Mouse (Mus musculus) kidney, embryonic 14.5 days (tissue): ENCODE results near the gene Flad1. TPM values are rescaled to one million over a fixed set of nuclear protein-coding genes. Genes with fewer than 3 reads are reported as not detected.

Experiments
- ATAC-seq: fragments of 200-750 bp; cut with Nextera tagmentation; 2 replicates; pipeline ENCODE4 v1.8.0; 2017; ENCODE audit warnings: moderate number of reproducible peaks, mild to moderate bottlenecking, moderate TSS enrichment, moderate library complexity; ENCODE audit not compliant: low FRiP score, low TSS enrichment
- H3K27ac ChIP-seq: fragments of 300-500 bp; sonication (generic); 2 replicates; pipeline ENCODE4 v1.5.1; 2014; ENCODE audit warnings: low read depth, mild to moderate bottlenecking, low read length, moderate library complexity, mixed read lengths
- H3K27me3 ChIP-seq: fragments of 300-500 bp; sonication (generic); 2 replicates; pipeline ENCODE4 v1.6.1; 2014; ENCODE audit warnings: mild to moderate bottlenecking, low read length; ENCODE audit not compliant: control insufficient read depth, insufficient read depth
- H3K36me3 ChIP-seq: fragments of 300-500 bp; sonication (generic); 2 replicates; pipeline ENCODE4 v1.6.1; 2014; ENCODE audit warnings: low read length, mixed read lengths; ENCODE audit not compliant: control insufficient read depth, insufficient read depth
- H3K4me1 ChIP-seq: fragments of 300-500 bp; sonication (generic); 2 replicates; pipeline ENCODE4 v1.6.1; 2014; ENCODE audit warnings: low read length, mixed read lengths; ENCODE audit not compliant: control insufficient read depth, insufficient read depth
- H3K4me2 ChIP-seq: fragments of 300-500 bp; sonication (generic); replicated peaks from 2 replicates; pipeline ENCODE4 v1.6.1; 2014; ENCODE audit warnings: low read depth, mild to moderate bottlenecking, low read length
- H3K4me3 ChIP-seq: fragments of 300-500 bp; sonication (generic); 2 replicates; pipeline ENCODE4 v1.5.1; 2014; ENCODE audit warnings: mild to moderate bottlenecking, low read length
- H3K9ac ChIP-seq: fragments of 300-500 bp; sonication (generic); 2 replicates; pipeline ENCODE4 v1.6.1; 2014; ENCODE audit warnings: low read depth, mild to moderate bottlenecking, low read length, moderate library complexity
- H3K9me3 ChIP-seq: fragments of 300-500 bp; sonication (generic); 2 replicates; pipeline ENCODE4 v1.6.1; 2016; ENCODE audit warnings: low read length; ENCODE audit not compliant: control insufficient read depth
- WGBS: fragments of 180-500 bp; shearing (Covaris S2); extraction: QIAGEN DNeasy Blood & Tissue Kit; methylation state at CpG from one replicate; pipeline ENCODE4 v1.1.7; 2014; 5-methylcytosine and 5-hydroxymethylcytosine counted together
- polyA plus RNA-seq: library from polyadenylated mRNA; unstranded; fragments of >200 nt; fragmentation: Nextera tagmentation; extraction: Ambion mirVana; gene quantifications from 2 replicates; pipeline ENCODE4 v1.2.1, GENCODE M21; 2014

The Flad1 gene
- polyA plus RNA-seq, 1 experiment from 2014 or later, result 24.9 TPM

- H3K27ac ChIP-seq, result peak within 1 kb of the TSS; percentile 74
- peaks cover 32% of the 10 kb centered on the region for H3K4me1 ChIP-seq
Measured at GRCm38 (mm10) chr3:89394006-89394893, 17.4 kb downstream of the Flad1 start, which contains the start of gene Zbtb7b. Zbtb7b (minus strand) TSS chr3:89394776.

GRCm38 (mm10) chr3:89393605-89394004, 18.1 kb downstream of the Flad1 start:
- Histone ChIP-seq H3K36me3 (no peaks in the 10 kb centered on the region), H3K9me3 (no peaks in the 10 kb centered on the region), H3K27me3 (no peaks in the 10 kb centered on the region), H3K4me1 (peaks cover 32% of the 10 kb centered on the region), H3K4me2 (peak overlapping the region; percentile 99), H3K27ac (peak overlapping the region; percentile 74), H3K4me3 (peak overlapping the region; percentile 51), H3K9ac (peak overlapping the region; percentile 57; the same call in 1 of the 2 replicates)
- ATAC-seq, result peak; percentile 94
- WGBS, result under 1% methylated on average over 15 of the region's 15 CpGs

More at GRCm38 (mm10) chr3:89394006-89394893, 17.4 kb downstream of the Flad1 start, which contains the start of gene Zbtb7b:
- no peaks in the 10 kb centered on the region for H3K36me3 ChIP-seq
- peak within 1 kb of the TSS; percentile 51 for H3K4me3 ChIP-seq
- H3K27me3 ChIP-seq, result no peaks in the 10 kb centered on the region
- peak; percentile 57 for ATAC-seq
- H3K4me2 ChIP-seq, result peak within 1 kb of the TSS; percentile 99
- H3K9me3 ChIP-seq, result no peaks in the 10 kb centered on the region
- H3K9ac ChIP-seq, result peak within 1 kb of the TSS; percentile 57; the same call in 1 of the 2 replicates
- WGBS, result under 1% methylated on average over 42 of the region's 42 CpGs

GRCm38 (mm10) chr3:89392871-89393311, 18.8 kb downstream of the Flad1 start:
- Histone ChIP-seq H3K4me1 (peaks cover 32% of the 10 kb centered on the region), H3K36me3 (no peaks in the 10 kb centered on the region), H3K9ac (peak overlapping the region; percentile 65), H3K9me3 (no peaks in the 10 kb centered on the region), H3K27me3 (no peaks in the 10 kb centered on the region), H3K4me2 (peak overlapping the region; percentile 99), H3K27ac (peak overlapping the region; percentile 67; the same call in 1 of the 2 replicates), H3K4me3 (peak overlapping the region; percentile 51)
- 0% methylated on average over 22 of the region's 24 CpGs for WGBS
- no peak for ATAC-seq

- ATAC-seq, result no peak
- Histone ChIP-seq H3K36me3 (no peaks in the 10 kb centered on the region), H3K4me2 (peak overlapping the region; percentile 99), H3K27me3 (no peaks in the 10 kb centered on the region), H3K27ac (peak overlapping the region; percentile 26), H3K4me3 (peak overlapping the region; percentile 51), H3K4me1 (peaks cover 38% of the 10 kb centered on the region), H3K9ac (peak overlapping the region; percentile 65), H3K9me3 (no peaks in the 10 kb centered on the region)
- under 1% methylated on average over 56 of the region's 56 CpGs for WGBS
Measured at GRCm38 (mm10) chr3:89391663-89392511, 19.8 kb downstream of the Flad1 start.

GRCm38 (mm10) chr3:89390699-89391662, 20.7 kb downstream of the Flad1 start:
- no peaks in the 10 kb centered on the region for H3K27me3 ChIP-seq
- no peaks in the 10 kb centered on the region for H3K9me3 ChIP-seq
- H3K4me3 ChIP-seq, result peak overlapping the region; percentile 51
- peak overlapping the region; percentile 99 for H3K4me2 ChIP-seq
- ATAC-seq, result no peak
- H3K9ac ChIP-seq, result peak overlapping the region; percentile 65
- WGBS, result 14% methylated on average over 19 of the region's 19 CpGs
- H3K4me1 ChIP-seq, result peaks cover 41% of the 10 kb centered on the region
- H3K27ac ChIP-seq, result no peak overlapping the region
- no peaks in the 10 kb centered on the region for H3K36me3 ChIP-seq

GRCm38 (mm10) chr3:89390111-89390515, 21.6 kb downstream of the Flad1 start:
- H3K27ac ChIP-seq, result no peak overlapping the region
- no peak overlapping the region for H3K4me2 ChIP-seq
- H3K9ac ChIP-seq, result no peak overlapping the region
- no peak overlapping the region for H3K4me3 ChIP-seq
- H3K36me3 ChIP-seq, result no peaks in the 10 kb centered on the region
- no peaks in the 10 kb centered on the region for H3K9me3 ChIP-seq
- no peak for ATAC-seq
- H3K4me1 ChIP-seq, result peaks cover 39% of the 10 kb centered on the region
- 46% methylated on average over 5 of the region's 5 CpGs for WGBS
- no peaks in the 10 kb centered on the region for H3K27me3 ChIP-seq

- H3K27me3 ChIP-seq, result no peaks in the 10 kb centered on the region
- 54% methylated on average over 5 of the region's 6 CpGs for WGBS
Measured at GRCm38 (mm10) chr3:89388901-89389740, 22.5 kb downstream of the Flad1 start.

More at GRCm38 (mm10) chr3:89388901-89389740, 22.5 kb downstream of the Flad1 start:
- Histone ChIP-seq H3K27ac (no peak overlapping the region), H3K4me1 (peaks cover 40% of the 10 kb centered on the region), H3K4me3 (no peak overlapping the region), H3K4me2 (no peak overlapping the region), H3K36me3 (no peaks in the 10 kb centered on the region), H3K9me3 (no peaks in the 10 kb centered on the region), H3K9ac (no peak overlapping the region)
- no peak for ATAC-seq
